Mouse (Mus musculus): ENCODE data around the gene Sox5.

The Sox5 gene

GRCm38 (mm10) chr6:144716376-144716775 is 65.4 kb downstream of the Sox5 start:
- in situ Hi-C loops (cut with MboI), result no loop called here

- in situ Hi-C loops (cut with MboI), result no loop called here
These were observed 69.9 kb downstream of the Sox5 start for GRCm38 (mm10) chr6:144711841-144712240.

- in situ Hi-C loops (cut with MboI), result no loop called here
These were observed 71.0 kb downstream of the Sox5 start for GRCm38 (mm10) chr6:144710816-144711215.

- in situ Hi-C loops (cut with MboI), result no loop called here
These were observed 72.1 kb downstream of the Sox5 start for GRCm38 (mm10) chr6:144709614-144710180.

- in situ Hi-C loops (cut with MboI), result no loop called here
These were observed 73.4 kb downstream of the Sox5 start for GRCm38 (mm10) chr6:144708410-144708809.

GRCm38 (mm10) chr6:144707976-144708375 is 73.8 kb downstream of the Sox5 start:
- in situ Hi-C loops (cut with MboI), result no loop called here

GRCm38 (mm10) chr6:144704962-144705361 is 76.8 kb downstream of the Sox5 start:
- in situ Hi-C loops (cut with MboI), result no loop called here

GRCm38 (mm10) chr6:144695660-144696059 is 86.1 kb downstream of the Sox5 start:
- in situ Hi-C loops (cut with MboI), result no loop called here

GRCm38 (mm10) chr6:144693211-144693899 is 88.4 kb downstream of the Sox5 start:
- in situ Hi-C loops (cut with MboI), result no loop called here

GRCm38 (mm10) chr6:144691298-144692041 is 90.3 kb downstream of the Sox5 start:
- in situ Hi-C loops (cut with MboI), result no loop called here

GRCm38 (mm10) chr6:144689076-144689475 is 92.7 kb downstream of the Sox5 start:
- in situ Hi-C loops (cut with MboI), result no loop called here

- in situ Hi-C loops (cut with MboI), result no loop called here
These were observed 94.1 kb downstream of the Sox5 start for GRCm38 (mm10) chr6:144687681-144688080.

GRCm38 (mm10) chr6:144681045-144681789 is 100.6 kb downstream of the Sox5 start:
- in situ Hi-C loops (cut with MboI), result no loop called here

- in situ Hi-C loops (cut with MboI), result no loop called here
These were observed 104.2 kb downstream of the Sox5 start for GRCm38 (mm10) chr6:144677491-144678133.

GRCm38 (mm10) chr6:144675111-144675510 is 106.7 kb downstream of the Sox5 start:
- in situ Hi-C loops (cut with MboI), result no loop called here

GRCm38 (mm10) chr6:144673906-144674305 is 107.9 kb downstream of the Sox5 start:
- in situ Hi-C loops (cut with MboI), result no loop called here

GRCm38 (mm10) chr6:144670433-144671167 is 111.2 kb downstream of the Sox5 start:
- in situ Hi-C loops (cut with MboI), result no loop called here

GRCm38 (mm10) chr6:144666617-144667016 is 115.2 kb downstream of the Sox5 start:
- in situ Hi-C loops (cut with MboI), result no loop called here

- in situ Hi-C loops (cut with MboI), result no loop called here
These were observed 117.0 kb downstream of the Sox5 start for GRCm38 (mm10) chr6:144664765-144665164.

- in situ Hi-C loops (cut with MboI), result no loop called here
These were observed 118.2 kb downstream of the Sox5 start for GRCm38 (mm10) chr6:144663516-144664074.

Data from mature B cell (primary cell).